8 mouse cellular contexts compared by ENCODE assay signal in genomic region chr1:89456456-89456855, GRCm38 (mm10). TPM values are rescaled to one million over a fixed set of nuclear protein-coding genes. Genes with fewer than 3 reads are reported as not detected.
DNase-seq lines count a peak whose midpoint lies in the region; ATAC-seq and TF ChIP-seq lines count a peak whose summit lies in the region.

No protein-coding gene starts in this region.

- DNase-seq in 3T3-L1 (ENCODE audit: low read depth, low spot score), result peak; percentile 36
- peak; percentile 47 for DNase-seq in adipocyte (ENCODE audit: low spot score)
- peak; percentile 66 for DNase-seq in kidney, postnatal 14 days
- DNase-seq in midbrain, postnatal 0 days (ENCODE audit: low spot score), result peak; percentile 37
- no peak for DNase-seq in urinary bladder, postnatal 4 days (ENCODE audit: low spot score in 2 of 2)
- no peak for DNase-seq in layer of hippocampus, postnatal 14 days (ENCODE audit: low spot score in 2 of 2)
- no peak for DNase-seq in frontal cortex, postnatal 14 days (ENCODE audit: low spot score in 2 of 2)

- 20% methylated on average over 5 of the region's 5 CpGs for WGBS in forebrain, embryonic 15.5 days
- 32% methylated on average over 5 of the region's 5 CpGs for WGBS in midbrain, postnatal 0 days

- peaks cover 9% of the 10 kb centered on the region; the same call in 1 of the 2 replicates for H3K9me3 ChIP-seq in forebrain, embryonic 15.5 days
- no peaks in the 10 kb centered on the region for H3K9me3 ChIP-seq in midbrain, postnatal 0 days (ENCODE audit: low read length)

- no peaks in the 10 kb centered on the region for H3K36me3 ChIP-seq in forebrain, embryonic 15.5 days
- no peaks in the 10 kb centered on the region for H3K36me3 ChIP-seq in midbrain, postnatal 0 days (ENCODE audit: insufficient read depth, low read length)

- H3K9ac ChIP-seq in forebrain, embryonic 15.5 days (replicated peaks), result peak overlapping the region; percentile 79; the same call in 1 of the 2 replicates
- H3K9ac ChIP-seq in midbrain, postnatal 0 days (replicated peaks; ENCODE audit: low read length, poor library complexity, severe bottlenecking), result peak overlapping the region; percentile 74; the same call in 1 of the 2 replicates

- H3K4me2 ChIP-seq in forebrain, embryonic 15.5 days (replicated peaks), result peak overlapping the region; percentile 94
- H3K4me2 ChIP-seq in midbrain, postnatal 0 days (ENCODE audit: low read depth, low read length, poor library complexity, severe bottlenecking), result peak overlapping the region; percentile 69

- no peaks in the 10 kb centered on the region for H3K27me3 ChIP-seq in forebrain, embryonic 15.5 days
- no peaks in the 10 kb centered on the region for H3K27me3 ChIP-seq in midbrain, postnatal 0 days (ENCODE audit: insufficient read depth, low read length)

- peaks cover 29% of the 10 kb centered on the region for H3K4me1 ChIP-seq in forebrain, embryonic 15.5 days
- H3K4me1 ChIP-seq in midbrain, postnatal 0 days (ENCODE audit: insufficient read depth, low read length), result peaks cover 9% of the 10 kb centered on the region

- ATAC-seq in forebrain, embryonic 15.5 days (replicated peaks), result no peak
- ATAC-seq in midbrain, postnatal 0 days (ENCODE audit: low FRiP score), result no peak

- no peak overlapping the region for H3K27ac ChIP-seq in forebrain, embryonic 15.5 days (replicated peaks)
- no peak overlapping the region for H3K27ac ChIP-seq in midbrain, postnatal 0 days (ENCODE audit: low read depth, low read length)

- H3K4me3 ChIP-seq in forebrain, embryonic 15.5 days, result peak overlapping the region; percentile 73
- peak overlapping the region; percentile 65 for H3K4me3 ChIP-seq in midbrain, postnatal 0 days (ENCODE audit: low read depth, low read length)

- TF ChIP-seq CTCF in midbrain, postnatal 0 days (IDR thresholded peaks at IDR 0.05), result peak; percentile 45

RNA-seq across cellular contexts. Expression of gene Agap1, which starts 1.9 kb away (rescaled TPM):
- 34.9 and 40.4 TPM in 2 replicates for polyA plus RNA-seq in forebrain, embryonic 15.5 days (2015; fragmentation: Nextera tagmentation; extraction: Ambion mirVana)
- 175 and 187 TPM in 2 replicates for total RNA-seq in midbrain, postnatal 0 days (2014; rRNA removed)
- 40.4 and 45.9 TPM in 2 replicates for polyA plus RNA-seq in midbrain, postnatal 0 days (2015; fragmentation: Nextera tagmentation; extraction: Ambion mirVana)
- 100 to 1,000 TPM; 225 to 280 TPM for total RNA-seq in layer of hippocampus, postnatal 14 days (2021)

Comparison
In these comparisons a context has a peak if more than half of its experiments do, and no peak if none do; other contexts are left out.
1. DNase-seq: peak in 3T3-L1 (single experiment), adipocyte (single experiment), kidney, postnatal 14 days (single experiment) and midbrain, postnatal 0 days (single experiment); none in urinary bladder, postnatal 4 days (0 of 2), layer of hippocampus, postnatal 14 days (0 of 2) and frontal cortex, postnatal 14 days (0 of 2).